Mouse (Mus musculus) liver, postnatal 0 days (tissue): ENCODE data around the gene Hapln2. TPM values are rescaled to one million over a fixed set of nuclear protein-coding genes. Genes with fewer than 3 reads are reported as not detected.
A peak's percentile ranks its signal among the peaks of the same experiment; 100 is the strongest.

Experiments used
- ATAC-seq: fragments of 200-750 bp; cut with Nextera tagmentation; 2 replicates; pipeline ENCODE4 v1.8.0; 2017; ENCODE audit warnings: mild to moderate bottlenecking, moderate library complexity
- DNase-seq: peaks from one replicate; pipeline ENCODE4 v3.0.0-alpha.2; 2016
- H3K27ac ChIP-seq: fragments of 300-500 bp; sonication (generic); 2 replicates; pipeline ENCODE4 v1.5.1; 2014; ENCODE audit warnings: antibody characterized with exemption, moderate library complexity, mild to moderate bottlenecking, low read depth
- H3K27me3 ChIP-seq: fragments of 300-500 bp; sonication (generic); 2 replicates; pipeline ENCODE4 v1.6.1; 2014; ENCODE audit warnings: low read length, control low read depth, mixed read lengths; ENCODE audit not compliant: insufficient read depth
- H3K36me3 ChIP-seq: fragments of 300-500 bp; sonication (generic); replicated peaks from 2 replicates; pipeline ENCODE4 v1.6.1; 2014; ENCODE audit warnings: mild to moderate bottlenecking, control low read depth, low read length, moderate library complexity, mixed read lengths; ENCODE audit not compliant: insufficient read depth
- H3K4me1 ChIP-seq: fragments of 300-500 bp; sonication (generic); 2 replicates; pipeline ENCODE4 v1.6.1; 2014; ENCODE audit warnings: antibody characterized with exemption, mild to moderate bottlenecking, control low read depth; ENCODE audit not compliant: insufficient read depth
- H3K4me2 ChIP-seq: fragments of 300-500 bp; sonication (generic); 2 replicates; pipeline ENCODE4 v1.6.1; 2014; ENCODE audit warnings: low read depth, mild to moderate bottlenecking, low read length, moderate library complexity, mixed read lengths
- H3K4me3 ChIP-seq: fragments of 300-500 bp; sonication (generic); 2 replicates; pipeline ENCODE4 v1.5.1; 2014; ENCODE audit warnings: low read depth, low read length
- H3K9ac ChIP-seq: fragments of 300-500 bp; sonication (generic); replicated peaks from 2 replicates; pipeline ENCODE4 v1.6.1; 2014; ENCODE audit warnings: mild to moderate bottlenecking, moderate library complexity
- H3K9me3 ChIP-seq: fragments of 300-500 bp; sonication (generic); 2 replicates; pipeline ENCODE4 v1.6.1; 2016; ENCODE audit warnings: mild to moderate bottlenecking, control low read depth, low read length, mixed read lengths
- CTCF ChIP-seq: sonication (generic); IDR thresholded peaks from 2 replicates; pipeline ENCODE4 v1.5.1; 2016; ENCODE audit warnings: antibody characterized with exemption, low read depth
- EP300 ChIP-seq: IDR thresholded peaks from 2 replicates; pipeline ENCODE4 v1.6.1; 2016; ENCODE audit warnings: antibody characterized with exemption, low read depth, mild to moderate bottlenecking
- WGBS: fragments of 180-500 bp; shearing (Covaris S2); extraction: QIAGEN DNeasy Blood & Tissue Kit; methylation state at CpG from one replicate; pipeline ENCODE4 v1.1.7; 2014; ENCODE audit not compliant: insufficient replicate concordance; 5-methylcytosine and 5-hydroxymethylcytosine counted together
- polyA plus RNA-seq: library from polyadenylated mRNA; unstranded; fragments of >200 nt; fragmentation: Nextera tagmentation; extraction: Ambion mirVana; gene quantifications from 2 replicates; pipeline ENCODE4 v1.2.1, GENCODE M21; 2015

Gene Hapln2
- polyA plus RNA-seq, 1 experiment from 2014 or later, result not detected

GRCm38 (mm10) chr3:87998747-87999146 is 28.6 kb downstream of the Hapln2 start:
- ATAC-seq (no peak), DNase-seq (no peak)
- 0 out of 2 replicates have a peak, but pooled peaks cover 4% of the 10 kb centered on the region for H3K4me1 ChIP-seq
- H3K36me3 ChIP-seq, result no peaks in the 10 kb centered on the region
- H3K27me3 ChIP-seq, result peaks cover 97% of the 10 kb centered on the region
- 5% methylated on average over 6 of the region's 7 CpGs for WGBS
- H3K9ac ChIP-seq, result no peak overlapping the region
- TF ChIP-seq CTCF (no peak), EP300 (no peak)
- H3K27ac ChIP-seq, result no peak overlapping the region
- no peaks in the 10 kb centered on the region for H3K9me3 ChIP-seq
- H3K4me2 ChIP-seq, result no peak overlapping the region
- no peak overlapping the region for H3K4me3 ChIP-seq

- H3K4me3 ChIP-seq, result peak overlapping the region; percentile 31; the same call in 1 of the 2 replicates
- WGBS, result 1% methylated on average over 48 of the region's 49 CpGs
Observed at GRCm38 (mm10) chr3:87996971-87997614, 30.3 kb downstream of the Hapln2 start.

GRCm38 (mm10) chr3:87996401-87996800 is 31.0 kb downstream of the Hapln2 start:
- no peak overlapping the region for H3K4me3 ChIP-seq
- H3K9me3 ChIP-seq, result no peaks in the 10 kb centered on the region
- H3K4me2 ChIP-seq, result no peak overlapping the region
- no peaks in the 10 kb centered on the region for H3K36me3 ChIP-seq
- WGBS, result 2% methylated on average over 14 of the region's 15 CpGs
- no peak for ATAC-seq
- DNase-seq, result no peak
- no peak for TF ChIP-seq EP300
- no peak for TF ChIP-seq CTCF
- H3K27ac ChIP-seq, result no peak overlapping the region
- peaks cover 90% of the 10 kb centered on the region for H3K27me3 ChIP-seq
- H3K4me1 ChIP-seq, result 0 out of 2 replicates have a peak, but pooled peaks cover 4% of the 10 kb centered on the region
- H3K9ac ChIP-seq, result no peak overlapping the region

More at GRCm38 (mm10) chr3:87996971-87997614, 30.3 kb downstream of the Hapln2 start:
- Histone ChIP-seq H3K4me2 (peak overlapping the region; percentile 40), H3K27me3 (peaks cover 95% of the 10 kb centered on the region), H3K36me3 (no peaks in the 10 kb centered on the region), H3K27ac (no peak overlapping the region), H3K9ac (no peak overlapping the region), H3K4me1 (0 out of 2 replicates have a peak, but pooled peaks cover 4% of the 10 kb centered on the region), H3K9me3 (no peaks in the 10 kb centered on the region)
- DNase-seq, result no peak
- no peak for ATAC-seq
- no peak for TF ChIP-seq CTCF
- TF ChIP-seq EP300, result no peak

GRCm38 (mm10) chr3:87995331-87995730 is 32.1 kb downstream of the Hapln2 start:
- 29% methylated on average over 11 of the region's 11 CpGs for WGBS
- DNase-seq (no peak), ATAC-seq (no peak)
- Histone ChIP-seq H3K27ac (no peak overlapping the region), H3K36me3 (no peaks in the 10 kb centered on the region), H3K4me1 (0 out of 2 replicates have a peak, but pooled peaks cover 4% of the 10 kb centered on the region), H3K4me3 (no peak overlapping the region), H3K9me3 (no peaks in the 10 kb centered on the region), H3K4me2 (no peak overlapping the region), H3K27me3 (peaks cover 80% of the 10 kb centered on the region), H3K9ac (no peak overlapping the region)
- no peak for TF ChIP-seq CTCF
- no peak for TF ChIP-seq EP300

GRCm38 (mm10) chr3:87993436-87993835 is 33.9 kb downstream of the Hapln2 start:
- 0 out of 2 replicates have a peak, but pooled peaks cover 4% of the 10 kb centered on the region for H3K4me1 ChIP-seq
- whole genome bisulfite sequencing, result 4% methylated on average over 5 of the region's 6 CpGs
- H3K27ac ChIP-seq, result no peak overlapping the region
- no peaks in the 10 kb centered on the region for H3K9me3 ChIP-seq
- H3K4me3 ChIP-seq, result no peak overlapping the region
- DNase-seq (peak; percentile 79), ATAC-seq (no peak)
- no peak for TF ChIP-seq EP300
- TF ChIP-seq CTCF, result no peak
- peaks cover 61% of the 10 kb centered on the region for H3K27me3 ChIP-seq
- H3K9ac ChIP-seq, result no peak overlapping the region
- no peak overlapping the region for H3K4me2 ChIP-seq
- H3K36me3 ChIP-seq, result no peaks in the 10 kb centered on the region

- 24% methylated on average over 10 of the region's 10 CpGs for WGBS
- H3K9me3 ChIP-seq, result no peaks in the 10 kb centered on the region
- no peak overlapping the region for H3K9ac ChIP-seq
- no peak overlapping the region for H3K4me3 ChIP-seq
- ATAC-seq, result no peak
- DNase-seq, result no peak
- H3K27ac ChIP-seq, result no peak overlapping the region
- H3K4me2 ChIP-seq, result no peak overlapping the region
- peaks cover 46% of the 10 kb centered on the region for H3K27me3 ChIP-seq
- H3K36me3 ChIP-seq, result no peaks in the 10 kb centered on the region
- TF ChIP-seq CTCF, result no peak
- TF ChIP-seq EP300, result no peak
- peaks cover 12% of the 10 kb centered on the region for H3K4me1 ChIP-seq
Observed at GRCm38 (mm10) chr3:87989935-87990334, 37.4 kb downstream of the Hapln2 start.
